Mouse (Mus musculus): Measurements from ENCODE around the gene Mlycd.

The Mlycd gene

DNA sequence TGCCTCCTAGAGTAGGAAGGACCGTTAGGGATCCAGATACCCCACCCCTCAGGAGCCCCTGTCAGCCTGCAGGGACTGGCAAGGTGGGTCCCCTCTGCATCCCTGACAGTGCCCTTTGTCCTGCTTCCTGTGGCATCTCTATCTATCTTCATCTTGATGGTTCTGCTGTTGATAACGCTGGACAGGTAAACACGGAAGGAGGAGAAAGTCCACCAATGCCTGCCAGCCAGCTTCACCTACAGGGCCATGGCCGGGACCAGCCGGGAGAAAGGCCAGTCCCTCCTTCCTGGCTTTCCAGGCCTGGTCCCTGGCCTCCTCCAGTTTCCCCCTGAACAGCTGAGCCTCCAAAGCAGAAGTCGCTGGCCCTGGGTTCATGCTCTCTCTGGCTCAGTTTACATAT, 39.9 kb downstream of the Mlycd start:
- no peak for DNase-seq

DNA sequence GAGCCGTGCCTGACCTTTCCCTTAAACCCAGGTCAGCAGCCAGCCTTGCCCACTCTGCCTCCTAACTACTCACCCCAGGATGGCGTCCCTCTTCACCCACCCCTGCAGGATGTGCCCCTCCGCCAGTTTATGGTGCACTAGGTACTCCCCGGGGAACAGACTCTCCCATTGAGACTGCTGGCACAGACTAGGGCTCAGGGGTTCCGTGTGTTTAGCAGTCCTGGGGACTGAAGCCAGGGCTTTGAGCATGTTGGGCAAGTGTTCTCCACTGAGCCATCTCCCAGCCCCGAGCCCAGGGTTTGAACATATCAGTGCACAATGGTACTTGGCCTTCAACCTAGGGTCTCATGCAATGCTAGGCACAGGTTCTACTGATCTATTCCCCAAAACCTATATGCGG, 40.8 kb downstream of the Mlycd start:
- DNase-seq: no peak

DNA sequence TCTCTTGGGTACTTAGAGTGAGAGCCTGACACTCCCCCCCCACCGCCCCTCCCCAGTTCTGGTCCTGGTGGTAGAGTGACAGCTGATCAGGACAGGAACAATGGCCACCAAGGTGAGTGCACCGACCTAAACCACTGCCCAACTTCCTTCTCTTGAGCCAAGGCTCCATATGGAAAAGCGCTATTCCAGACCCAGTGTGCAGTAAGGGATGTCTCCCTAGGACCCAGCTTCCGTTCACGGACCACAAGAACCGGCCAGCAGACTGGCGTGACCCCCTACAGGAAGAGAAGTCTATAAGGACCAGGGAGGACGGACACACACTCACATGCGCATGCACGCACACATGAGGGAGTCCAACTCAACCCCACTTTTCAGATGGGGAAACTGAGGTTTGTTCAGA, 41.7 kb downstream of the Mlycd start:
- DNase-seq: no peak

DNA sequence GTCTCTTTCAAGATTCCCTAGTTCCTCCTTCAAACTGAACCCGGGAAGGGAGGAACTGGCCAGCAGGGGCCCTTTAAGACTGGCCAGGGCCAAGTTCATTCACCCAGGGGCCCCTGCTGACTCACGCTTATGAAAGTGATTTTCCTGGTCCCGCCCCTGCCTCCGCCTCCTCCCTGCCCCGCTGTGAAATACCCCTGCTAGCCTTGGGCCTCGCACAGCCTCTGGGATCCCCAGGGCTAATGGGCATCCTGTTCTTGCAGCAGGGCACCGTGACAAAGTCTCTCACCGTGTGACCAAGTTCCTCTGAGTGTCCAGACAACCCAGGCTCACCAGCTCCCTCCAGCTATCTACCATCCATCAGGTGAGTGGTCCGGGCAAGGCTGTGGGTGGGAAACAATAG, 42.3 kb downstream of the Mlycd start:
- no peak for DNase-seq

DNA sequence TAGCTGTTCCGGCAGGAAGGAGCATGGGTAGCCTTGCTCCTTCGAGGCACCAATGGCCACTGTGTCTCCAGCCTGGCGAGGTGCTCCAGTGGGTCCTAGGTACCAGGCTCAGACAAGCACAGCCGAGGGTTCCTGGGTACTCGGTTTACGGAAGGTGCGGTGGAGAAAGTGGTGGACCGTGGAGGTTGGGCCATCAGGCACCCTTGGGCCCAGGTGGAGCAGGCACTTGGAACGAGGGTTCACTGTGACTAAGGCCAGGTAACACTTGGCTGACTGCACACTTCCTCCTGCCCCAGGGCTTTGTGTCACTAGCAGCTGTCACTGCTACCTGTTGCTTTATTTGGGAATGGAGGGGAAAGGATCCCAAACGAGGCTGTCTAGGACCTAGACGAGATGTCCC, 42.8 kb downstream of the Mlycd start:
- DNase-seq: no peak

DNA sequence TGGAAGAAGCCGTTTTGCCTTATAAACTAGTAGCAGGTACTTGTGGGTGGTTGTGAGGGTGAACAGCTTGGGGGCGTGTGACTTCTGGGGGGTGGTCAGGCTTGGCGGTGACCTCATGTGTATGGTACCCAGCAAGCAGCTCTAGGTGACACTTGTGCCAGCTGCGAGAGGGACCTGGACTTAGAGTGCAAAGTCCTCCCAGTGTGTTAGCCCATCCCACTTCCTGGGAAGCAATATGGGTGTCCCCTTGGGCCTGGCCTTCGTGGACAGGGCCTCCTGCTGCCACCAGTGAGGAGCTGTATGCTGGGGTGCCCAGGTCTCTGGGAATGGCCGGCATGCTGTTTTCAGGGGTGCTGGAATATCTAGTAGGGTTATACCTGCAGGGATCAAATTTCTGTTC, 44.2 kb downstream of the Mlycd start:
- no peak for DNase-seq

DNA sequence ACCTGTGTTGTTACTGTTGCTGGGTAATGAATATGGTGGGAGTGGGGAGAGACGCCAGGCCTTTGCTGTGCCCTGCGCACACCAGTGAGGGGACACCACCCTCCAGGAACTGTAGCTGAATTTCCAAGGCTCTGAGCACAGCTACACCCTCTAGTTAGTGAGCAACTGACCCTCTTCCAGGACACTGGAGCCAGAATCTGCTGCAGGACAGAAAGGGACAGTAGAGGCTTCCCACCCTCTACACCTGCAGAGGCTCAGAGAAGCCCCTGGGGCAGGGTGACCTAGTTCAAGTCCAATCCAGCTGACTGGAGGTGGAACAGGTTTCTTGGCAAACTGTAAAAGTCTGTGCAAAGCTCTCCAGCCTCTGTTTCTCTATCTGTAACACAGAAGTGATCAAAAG, 44.7 kb downstream of the Mlycd start:
- no peak for DNase-seq

DNA sequence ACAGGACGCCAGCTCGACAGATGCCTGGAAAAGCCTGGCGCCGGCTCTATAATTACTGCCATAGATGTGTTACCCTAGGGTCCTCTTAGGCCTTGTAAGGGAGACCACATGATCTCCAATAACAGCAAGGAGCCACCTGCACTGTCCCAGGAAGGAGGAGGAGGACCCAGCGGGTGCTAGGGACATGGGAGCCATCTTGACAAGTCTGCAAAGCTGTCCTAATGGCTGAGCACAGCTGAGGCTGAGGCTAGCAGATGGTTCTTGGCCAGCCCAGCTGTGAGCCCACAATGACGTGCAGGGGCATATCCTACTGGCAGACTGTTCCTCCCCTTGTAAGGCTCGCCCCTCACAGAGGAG, 45.2 kb downstream of the Mlycd start:
- DNase-seq: no peak

DNA sequence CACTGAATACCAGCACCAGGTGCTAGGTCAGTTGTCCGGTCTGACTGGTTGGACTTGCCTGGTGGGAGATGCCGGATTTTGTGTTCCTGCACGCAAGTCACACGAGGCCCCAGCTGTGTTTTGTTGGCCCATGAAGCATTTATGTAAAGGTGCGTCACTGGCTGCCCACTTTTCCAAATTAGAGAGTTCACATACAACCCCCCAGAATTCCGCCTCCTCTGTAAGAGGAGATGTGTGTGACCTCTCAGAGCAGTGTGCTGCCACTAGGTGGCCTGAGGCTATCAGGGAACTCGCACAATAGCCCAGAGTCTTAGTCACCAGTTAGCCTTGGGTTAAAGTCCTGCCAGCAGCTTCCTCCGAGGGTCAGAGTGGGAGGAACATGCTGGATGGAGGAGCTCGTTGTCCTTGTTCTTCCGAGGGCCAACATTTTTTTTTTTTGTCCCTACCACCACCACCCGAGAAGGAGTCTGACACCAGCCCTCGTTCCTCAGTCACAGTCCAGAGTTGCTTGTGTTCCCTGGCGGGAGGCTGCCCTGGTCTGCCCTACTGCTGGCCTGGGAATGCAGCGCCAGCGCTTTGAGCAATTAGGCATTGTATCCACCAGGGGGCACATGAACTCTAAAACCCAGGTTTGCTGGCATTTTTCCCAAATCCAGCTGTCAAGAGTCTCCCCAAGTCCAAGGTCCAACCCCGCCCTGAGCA, 45.7 kb downstream of the Mlycd start:
- peak; percentile 71 to 85 for DNase-seq

DNA sequence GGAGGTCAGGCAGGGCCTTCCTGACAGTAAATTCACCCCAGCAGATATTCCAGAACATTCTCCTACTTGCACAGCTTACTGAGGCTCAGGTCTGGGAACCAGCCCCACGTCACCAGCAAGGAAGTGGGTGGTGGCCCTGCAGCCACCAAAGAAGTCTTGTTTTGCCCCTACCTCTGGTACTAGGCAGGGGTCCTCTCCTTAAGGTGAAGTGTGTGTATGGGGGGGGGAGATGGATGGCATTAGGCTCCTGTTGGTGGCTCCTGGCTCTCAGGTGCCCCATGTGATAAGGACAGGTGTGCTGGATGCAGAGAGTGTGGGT, 46.2 kb downstream of the Mlycd start:
- no peak for DNase-seq

DNA sequence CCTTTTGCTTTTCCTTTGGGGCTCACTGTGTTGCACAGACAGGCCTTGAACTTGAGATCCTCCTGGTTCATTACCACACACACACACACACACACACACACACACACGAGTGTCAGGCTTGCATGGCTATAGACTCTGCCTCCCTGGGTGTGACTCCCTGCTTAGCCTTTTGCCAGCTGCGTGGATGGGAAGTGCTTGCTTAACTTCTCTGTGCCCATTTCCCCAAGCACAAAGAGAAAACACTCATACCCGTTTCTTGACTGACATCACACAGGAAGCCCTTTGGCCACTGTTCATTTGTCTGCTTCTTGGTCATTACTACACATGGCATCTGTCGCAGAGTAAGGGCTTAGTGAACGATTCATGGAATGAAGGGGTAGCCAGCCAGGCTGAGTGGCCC, 47.3 kb downstream of the Mlycd start:
- DNase-seq: no peak

DNA sequence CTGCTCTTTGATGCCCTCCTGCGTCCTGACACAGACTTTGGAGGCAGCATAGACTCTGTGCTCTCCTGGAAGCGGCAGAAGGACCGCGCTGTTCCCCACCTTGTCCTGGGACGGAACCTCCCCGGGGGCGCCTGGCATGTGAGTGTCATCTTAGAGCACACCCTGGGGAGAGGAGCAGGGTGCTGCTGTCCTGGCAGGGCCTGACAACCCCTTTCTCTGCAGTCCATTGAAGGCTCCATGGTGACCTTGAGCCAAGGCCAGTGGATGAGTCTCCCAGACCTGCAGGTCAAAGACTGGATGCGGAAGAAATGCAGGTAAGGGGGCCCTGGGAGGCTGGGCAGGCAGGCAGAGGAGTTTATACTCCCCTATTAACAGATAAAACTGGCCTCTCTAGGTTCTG, 48.3 kb downstream of the Mlycd start:
- DNase-seq: no peak

DNA sequence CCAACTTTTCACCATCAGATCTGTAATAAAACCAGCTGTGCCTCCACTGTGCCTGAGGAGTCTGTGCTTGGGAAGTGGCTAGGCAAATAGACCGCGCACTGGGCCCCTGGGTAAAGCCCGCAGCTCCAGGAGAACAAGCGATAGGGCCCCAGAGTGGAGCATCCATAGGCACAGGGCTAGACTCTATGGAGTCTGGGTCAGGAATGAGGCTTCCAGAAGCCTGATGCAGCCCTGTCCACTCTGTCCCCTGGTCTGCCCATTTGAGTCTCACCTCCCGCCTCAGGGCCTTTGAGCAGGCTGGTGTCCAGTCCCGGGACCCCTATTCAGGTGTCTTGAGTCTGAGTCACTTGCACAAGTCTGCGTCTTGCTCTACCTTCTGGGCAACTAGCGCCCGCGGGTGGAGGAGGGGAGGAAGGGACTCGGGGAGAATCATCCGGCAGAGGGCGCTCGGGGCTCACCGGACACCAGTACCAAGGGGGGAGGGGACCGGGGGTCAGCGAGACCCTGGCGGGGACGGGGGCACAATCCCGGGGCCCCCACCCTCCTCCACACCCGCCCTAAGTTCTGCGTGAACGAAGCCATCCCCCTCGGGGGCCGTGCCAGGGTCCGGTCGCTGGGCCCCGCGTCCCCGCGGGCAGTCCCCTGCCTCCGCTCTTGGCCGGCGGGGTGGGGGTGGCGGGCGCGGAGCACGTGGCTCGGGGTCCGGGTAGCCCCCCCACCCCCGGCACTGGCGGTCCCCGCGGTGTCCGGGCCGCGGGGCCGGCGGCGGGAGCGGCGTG, 51.7 kb downstream of the Mlycd start, which contains the start of gene Necab2:
TSS of gene Necab2 (plus strand) at position 509 of the 779 bp plus-strand sequence.
- DNase-seq: peak; percentile 97 to 99

DNA sequence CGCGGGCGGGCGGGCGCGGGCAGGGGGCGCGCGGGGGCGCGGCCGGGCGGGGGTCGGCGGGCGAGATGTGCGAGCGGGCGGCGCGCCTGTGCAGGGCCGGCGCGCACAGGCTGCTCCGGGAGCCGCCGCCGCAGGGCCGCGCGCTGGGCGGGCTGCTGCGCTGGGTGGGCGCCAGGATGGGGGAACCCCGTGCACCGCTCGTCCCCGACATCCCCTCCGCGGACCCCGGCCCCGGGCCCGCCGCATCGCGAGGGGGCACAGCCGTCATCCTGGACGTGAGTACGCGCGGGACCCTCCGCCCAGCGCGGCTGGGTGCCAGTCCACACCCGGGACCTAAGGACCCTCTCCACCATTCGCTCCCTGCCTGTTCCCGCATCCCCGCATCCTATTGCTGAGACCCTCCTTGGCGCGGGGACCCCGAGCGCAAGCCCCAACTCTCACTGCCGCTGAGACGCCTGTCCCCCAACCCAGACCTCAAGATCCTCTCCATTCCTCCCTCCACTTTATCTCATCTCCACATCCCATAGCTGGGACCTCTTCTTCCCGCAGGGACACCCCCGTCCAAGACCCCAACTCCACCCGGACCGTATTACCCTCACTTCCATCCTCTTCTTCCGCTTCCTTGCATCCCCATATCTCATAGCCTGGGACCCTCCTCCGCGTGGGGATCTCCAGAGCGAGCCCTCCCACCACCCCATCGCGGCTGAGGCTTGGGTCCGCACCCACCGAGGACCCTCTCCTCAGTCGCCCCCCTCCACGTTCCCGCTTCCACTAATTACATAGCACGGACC, 52.5 kb downstream of the Mlycd start:
- peak; percentile 56 to 61 for DNase-seq

DNA sequence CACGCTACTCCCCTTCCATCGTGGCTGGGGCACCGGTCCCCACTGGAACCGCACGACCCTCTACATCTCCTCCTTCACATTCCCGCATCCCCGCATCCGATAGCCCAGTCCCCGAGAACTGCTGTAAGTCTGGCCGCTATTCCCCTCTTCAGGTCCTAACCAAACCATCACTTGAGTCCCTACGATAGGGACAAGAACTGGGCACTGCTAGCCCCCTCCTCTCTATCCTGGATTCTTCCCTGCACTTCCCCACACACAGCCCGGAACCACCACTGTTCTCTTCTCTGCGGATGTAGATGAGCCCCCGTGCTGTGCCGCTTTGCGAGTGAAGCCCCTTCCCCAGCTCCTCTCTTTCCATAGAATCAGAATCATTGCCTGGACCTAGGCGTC, 53.1 kb downstream of the Mlycd start:
- no peak for DNase-seq

DNA sequence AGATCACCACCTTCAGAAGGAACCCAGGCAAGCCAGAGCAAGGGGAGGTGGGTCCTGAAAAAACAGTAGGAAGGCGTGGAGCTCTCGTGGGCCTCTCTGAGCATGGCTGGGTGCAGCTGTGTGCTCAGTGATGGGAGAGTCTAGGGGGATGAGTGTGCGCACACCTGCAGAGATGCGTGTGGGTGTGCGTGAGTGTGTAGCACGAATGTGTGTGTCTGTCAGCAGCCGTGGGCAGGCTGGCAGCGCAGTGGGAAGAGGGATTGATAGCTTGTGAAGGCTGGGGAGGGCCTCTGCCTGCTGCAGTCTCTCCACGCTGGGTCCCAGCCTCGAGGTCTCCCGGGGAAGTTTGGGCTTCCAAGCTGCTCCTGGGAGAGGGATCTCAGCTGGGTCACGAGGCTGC, 54.9 kb downstream of the Mlycd start:
- no peak for DNase-seq

DNA sequence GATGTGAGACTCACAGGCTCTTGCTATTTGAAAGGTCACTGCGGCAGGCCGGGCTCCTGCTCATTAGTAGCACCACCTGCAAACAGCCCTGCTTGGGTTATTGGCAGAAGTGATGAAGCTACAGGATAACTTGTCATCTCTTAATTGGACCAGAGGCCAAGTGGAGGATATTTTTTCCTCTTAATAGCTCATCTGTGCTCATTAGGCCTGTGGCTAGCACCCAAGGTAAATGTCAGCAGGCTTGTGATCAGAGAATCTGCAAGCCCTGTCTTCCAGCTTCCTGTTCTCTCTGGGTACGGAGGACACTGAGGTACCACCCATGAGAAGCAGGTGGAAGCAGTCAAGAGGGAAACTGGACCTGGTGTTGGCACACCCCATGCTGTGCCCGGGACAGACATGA, 56.5 kb downstream of the Mlycd start:
- no peak for DNase-seq

DNA sequence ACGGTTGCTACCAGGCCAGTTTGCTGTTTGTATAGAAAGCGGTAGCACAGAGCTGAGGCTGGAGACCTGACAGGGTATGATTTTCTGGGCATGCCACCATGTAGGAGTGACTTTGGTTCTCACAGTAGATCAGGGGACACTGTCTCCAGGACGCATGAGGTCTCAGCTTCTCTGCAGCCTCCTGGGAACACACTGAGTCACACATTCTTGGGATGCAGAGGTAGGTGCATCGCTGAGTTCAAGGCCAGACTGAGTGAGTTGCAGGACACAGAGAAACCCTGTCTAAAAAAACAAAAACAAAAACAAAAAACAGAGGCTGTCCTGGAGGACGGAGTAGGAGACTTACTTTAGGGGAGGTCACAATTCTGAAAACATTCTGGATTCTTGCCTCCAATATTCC, 58.2 kb downstream of the Mlycd start:
- DNase-seq: no peak

DNA sequence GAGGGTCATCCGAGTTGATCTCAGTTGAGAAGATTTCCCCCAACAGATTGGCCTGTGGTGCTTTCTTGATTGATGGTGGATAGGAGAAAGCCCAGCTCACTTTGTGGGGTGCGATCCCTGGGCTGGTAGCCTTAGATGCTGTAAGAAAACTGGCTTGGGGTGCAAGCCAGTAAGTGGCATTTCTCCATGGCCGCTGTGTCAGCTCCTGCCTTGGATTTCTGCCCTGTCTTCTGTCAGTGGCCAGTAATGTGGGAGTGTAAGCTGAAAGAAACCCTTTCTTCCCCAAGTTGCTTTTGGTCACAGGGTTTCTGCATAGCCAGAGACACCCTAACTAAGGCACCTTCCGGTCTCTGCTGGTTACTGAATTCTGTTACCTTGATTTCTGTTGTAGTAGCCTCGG, 61.4 kb downstream of the Mlycd start:
- DNase-seq: no peak

DNA sequence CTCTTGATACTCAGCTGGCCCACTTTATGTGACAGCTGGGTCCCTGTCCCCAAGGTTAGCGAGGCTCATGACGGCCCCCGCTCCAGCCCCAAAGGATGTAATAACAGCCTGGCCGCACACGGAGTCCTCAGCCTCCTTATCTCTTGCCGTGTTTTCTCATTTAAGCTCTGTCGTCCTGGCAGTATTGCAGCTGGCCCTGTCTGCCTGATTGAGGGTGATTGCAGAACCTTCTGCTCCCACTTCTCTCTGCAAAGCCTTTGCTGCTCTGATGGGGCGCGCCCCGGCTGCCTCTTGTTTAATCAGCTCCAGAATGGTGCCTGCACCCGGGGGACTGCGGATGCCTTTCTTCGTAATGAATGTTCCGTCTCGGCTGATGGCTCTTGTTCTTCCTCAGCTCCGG, 65.0 kb downstream of the Mlycd start:
- peak; percentile 63 to 64 for DNase-seq
